Mouse (Mus musculus): Measurements from ENCODE around the gene Fbln7. TPM values are rescaled to one million over a fixed set of nuclear protein-coding genes. Genes with fewer than 3 reads are reported as not detected.

The Fbln7 gene
- polyA plus RNA-seq (2017; shearing (Covaris generic)), result under 1 TPM in 1 of 2 experiments, not detected in 1; 0.29 TPM

GRCm38 (mm10) chr2:128862636-128863035 lies at the start of gene Fbln7:
TSS of gene Fbln7 (plus strand) at chr2:128862981.

GRCm38 (mm10) chr2:128817786-128818681 lies 44.7 kb upstream of the Fbln7 start, which contains the start of gene Tmem87b:
TSS of gene Tmem87b (plus strand) at chr2:128818118.

GRCm38 (mm10) chr2:128943538-128944528 lies 81.1 kb downstream of the Fbln7 start, which contains the start of gene Zc3h8:
TSS of gene Zc3h8 (minus strand) at chr2:128944077.

Other genes with a start within 250 kb of the Fbln7 start
- 10 to 100 TPM; 54.1 to 67.6 TPM for gene Anapc1, start 175.6 kb upstream of the Fbln7 start, polyA plus RNA-seq (2017; shearing (Covaris generic))
- 1 to 10 TPM in 1 of 2 experiments, under 1 TPM in 1; 0.42 to 1.3 TPM for gene Mertk, start 164.0 kb upstream of the Fbln7 start, polyA plus RNA-seq (2017; shearing (Covaris generic))
- 10 to 100 TPM; 16.1 to 19.0 TPM for gene Tmem87b, start 44.9 kb upstream of the Fbln7 start, polyA plus RNA-seq (2017; shearing (Covaris generic))
- gene Zc3h8, start 81.1 kb downstream of the Fbln7 start, polyA plus RNA-seq (2017; shearing (Covaris generic)), result 10 to 100 TPM in 1 of 2 experiments, 1 to 10 TPM in 1; 6.5 to 11.7 TPM
- 10 to 100 TPM in 1 of 2 experiments, 1 to 10 TPM in 1; 6.9 to 12.3 TPM for gene Zc3h6, start 104.4 kb downstream of the Fbln7 start, polyA plus RNA-seq (2017; shearing (Covaris generic))
- gene Gm10762, start 104.7 kb downstream of the Fbln7 start, polyA plus RNA-seq (2017; shearing (Covaris generic)), result 1 to 10 TPM; 4.5 to 5.3 TPM
- gene Vinac1, start 185.2 kb downstream of the Fbln7 start, polyA plus RNA-seq (2017; shearing (Covaris generic)), result under 1 TPM in 1 of 2 experiments, not detected in 1; 0.41 TPM
- gene Ttl, start 203.0 kb downstream of the Fbln7 start, polyA plus RNA-seq (2017; shearing (Covaris generic)), result 1 to 10 TPM; 2.4 TPM
- 10 to 100 TPM; 19.9 to 21.4 TPM for gene Polr1b, start 238.0 kb downstream of the Fbln7 start, polyA plus RNA-seq (2017; shearing (Covaris generic))

Data from activated CD4-positive, CD25-positive, alpha-beta regulatory T cell (primary cell).